Mouse (Mus musculus) frontal cortex, postnatal 14 days (tissue): ENCODE results near the gene Dnajc22.

Experiments used
- DNase-seq, 2 experiments: peaks; one replicate each; pipeline ENCODE4 v3.0.0; 2022; ENCODE audit warnings: low spot score in 2 of 2

The Dnajc22 gene

GRCm38 (mm10) chr15:99087253-99088075, 5.5 kb upstream of the Dnajc22 start, which contains the start of gene C1ql4:
C1ql4 (minus strand) TSS chr15:99087817.
- DNase-seq, result no peak

GRCm38 (mm10) chr15:99088292-99088691, 4.7 kb upstream of the Dnajc22 start:
- peak in 1 of 2 experiments; percentile 43 for DNase-seq

DNA sequence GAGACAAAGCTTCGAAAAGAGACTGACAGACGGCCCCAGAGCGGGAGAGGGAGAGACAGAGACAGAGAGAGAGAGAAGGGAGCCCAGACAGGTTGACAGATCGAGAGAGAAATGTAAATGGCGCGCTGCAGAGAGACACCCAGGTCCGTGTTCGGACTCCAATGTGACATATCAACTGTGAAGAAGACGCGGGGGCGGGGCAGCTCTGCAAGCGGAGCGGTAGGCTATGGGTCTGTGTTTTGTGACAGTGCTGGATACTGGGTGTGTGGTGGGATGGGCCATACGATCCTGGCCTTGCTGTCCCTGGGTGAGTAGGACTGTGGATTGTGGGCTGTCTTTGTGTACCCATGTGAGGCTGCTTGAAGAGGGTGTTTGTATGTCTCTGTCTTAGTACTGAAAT, 3.9 kb upstream of the Dnajc22 start:
- no peak for DNase-seq

GRCm38 (mm10) chr15:99093291-99094258, 605 bp downstream of the Dnajc22 start:
- no peak for DNase-seq

DNA sequence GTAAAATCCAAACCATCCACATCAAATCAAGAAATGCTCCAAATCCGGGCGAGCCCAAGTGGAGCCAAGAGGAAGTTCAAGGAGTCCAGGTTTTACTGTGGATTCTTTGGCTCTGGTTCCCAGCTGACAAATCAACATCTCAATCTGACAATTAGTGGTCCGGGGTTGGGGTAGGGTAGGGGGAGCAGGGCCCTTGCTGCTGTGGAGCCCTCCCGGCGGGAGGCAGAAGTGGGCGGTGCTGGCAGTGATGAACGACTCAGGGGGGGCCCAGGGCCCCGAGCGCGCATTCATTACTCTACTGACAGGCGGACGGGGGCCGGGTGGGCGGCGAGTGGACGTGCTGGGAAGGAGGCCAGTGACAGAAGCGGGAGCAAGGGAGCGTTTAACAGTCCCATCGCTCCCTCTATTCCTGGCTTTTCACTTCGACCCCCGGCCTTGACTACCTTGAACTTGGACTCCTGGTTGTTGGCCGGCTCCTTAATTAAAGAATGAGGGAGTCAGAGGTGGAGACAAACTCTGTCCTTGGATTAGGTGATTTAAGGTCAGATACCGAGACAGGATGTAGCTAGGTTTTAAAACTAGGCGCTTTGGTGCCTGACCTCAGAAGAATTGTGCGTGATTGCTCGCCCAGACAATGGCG, 1.8 kb downstream of the Dnajc22 start:
- DNase-seq, result no peak

DNA sequence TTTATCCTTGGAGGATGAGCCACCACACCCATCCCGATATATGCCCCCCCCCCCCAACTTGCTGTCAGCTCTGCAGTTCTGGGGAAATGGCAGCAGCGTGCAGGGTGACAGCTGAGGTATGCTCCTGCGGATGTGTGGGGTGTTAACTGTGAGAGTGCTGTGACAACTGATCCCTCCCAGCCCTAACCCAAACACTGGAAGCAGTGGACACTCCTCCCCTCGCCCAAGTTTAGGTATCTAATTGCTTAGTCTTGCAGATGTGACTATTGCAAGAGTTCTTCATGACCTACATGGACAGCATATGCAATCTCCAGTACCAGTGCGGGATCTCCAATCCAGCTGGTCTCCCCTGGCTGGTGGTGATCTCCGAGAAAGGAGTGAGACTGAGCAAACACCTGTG, 2.4 kb downstream of the Dnajc22 start:
- DNase-seq, result no peak

GRCm38 (mm10) chr15:99096061-99096793, 3.3 kb downstream of the Dnajc22 start:
- no peak for DNase-seq

- no peak for DNase-seq
Observed at GRCm38 (mm10) chr15:99096831-99097500, 4.0 kb downstream of the Dnajc22 start.

- no peak for DNase-seq
Observed at GRCm38 (mm10) chr15:99097840-99098492, 5.0 kb downstream of the Dnajc22 start.

GRCm38 (mm10) chr15:99098493-99098861, 5.5 kb downstream of the Dnajc22 start:
- no peak for DNase-seq

- no peak for DNase-seq
Observed at GRCm38 (mm10) chr15:99099139-99099556, 6.2 kb downstream of the Dnajc22 start.

- DNase-seq, result no peak
Observed at GRCm38 (mm10) chr15:99099984-99100383, 7.0 kb downstream of the Dnajc22 start.

- DNase-seq, result no peak
Observed at GRCm38 (mm10) chr15:99105238-99105637, 12.3 kb downstream of the Dnajc22 start.

GRCm38 (mm10) chr15:99107866-99108265, 14.9 kb downstream of the Dnajc22 start:
- no peak for DNase-seq

GRCm38 (mm10) chr15:99111139-99111538, 18.2 kb downstream of the Dnajc22 start:
- DNase-seq, result no peak

- DNase-seq, result no peak
Observed at GRCm38 (mm10) chr15:99111809-99112208, 18.8 kb downstream of the Dnajc22 start.

- DNase-seq, result no peak
Observed at GRCm38 (mm10) chr15:99112843-99113395, 19.9 kb downstream of the Dnajc22 start.

GRCm38 (mm10) chr15:99113396-99113975, 20.5 kb downstream of the Dnajc22 start:
- no peak for DNase-seq

- no peak for DNase-seq
Observed at GRCm38 (mm10) chr15:99114312-99115064, 21.5 kb downstream of the Dnajc22 start.
